Mouse (Mus musculus) ES-CJ7 (cell line): ENCODE results near the gene Btbd2.
A peak's percentile ranks its signal among the peaks of the same experiment; 100 is the strongest.
"Not testable (repeated sequence)": the region's sequence is repeated elsewhere in the genome, so short reads cannot be mapped to it uniquely, and the experiment has no call there.

ENCODE experiments used
- DNase-seq: peaks from one replicate; pipeline ENCODE4 v3.0.0; 2011; ENCODE audit warnings: low read depth, low spot score

Gene Btbd2

DNA sequence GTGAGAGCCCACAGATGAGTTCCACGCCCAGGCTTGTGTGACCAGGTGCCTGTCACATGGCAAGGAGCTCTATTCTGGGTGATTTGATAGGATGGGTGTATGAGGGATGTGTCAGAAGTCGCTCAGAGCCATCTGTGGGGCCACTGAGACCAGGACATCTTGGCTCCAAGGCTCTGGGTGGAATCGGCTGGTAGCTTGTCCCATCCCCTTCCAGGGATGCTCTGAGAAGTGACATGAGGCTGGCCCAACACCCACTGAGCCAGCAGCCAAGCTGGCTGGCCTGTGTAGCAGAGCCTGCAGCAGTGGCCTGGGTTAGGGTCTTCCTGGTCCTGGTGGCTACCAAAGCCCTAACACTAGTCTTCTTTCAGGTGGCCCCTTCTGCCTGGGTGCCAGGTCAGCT lies 48.4 kb downstream of the Btbd2 start:
- DNase-seq, result no peak

DNA sequence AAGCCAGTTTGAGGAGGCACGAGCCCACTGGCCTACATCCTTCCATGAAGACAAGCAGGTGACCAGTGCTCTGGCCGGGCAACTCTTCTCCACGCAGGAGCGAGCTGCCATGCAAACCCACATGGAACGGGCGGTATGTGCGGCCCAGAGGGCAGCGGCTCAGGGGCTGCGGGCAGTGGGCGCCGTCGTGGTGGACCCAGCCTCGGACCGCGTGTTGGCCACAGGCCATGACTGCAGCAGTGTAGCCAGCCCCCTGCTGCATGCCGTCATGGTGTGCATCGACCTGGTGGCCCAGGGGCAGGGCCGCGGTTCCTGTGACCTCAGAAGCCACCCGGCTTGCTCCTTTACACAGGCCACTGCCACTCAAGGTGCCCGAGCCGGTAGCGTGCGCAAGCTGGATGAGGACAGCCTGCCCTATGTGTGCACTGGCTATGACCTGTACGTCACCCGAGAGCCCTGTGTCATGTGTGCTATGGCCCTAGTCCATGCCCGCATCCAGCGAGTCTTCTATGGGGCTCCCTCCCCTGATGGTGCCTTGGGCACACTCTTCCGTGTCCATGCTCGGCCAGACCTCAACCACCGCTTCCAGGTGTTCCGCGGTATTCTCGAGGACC lies 50.0 kb downstream of the Btbd2 start:
- no peak for DNase-seq

DNA sequence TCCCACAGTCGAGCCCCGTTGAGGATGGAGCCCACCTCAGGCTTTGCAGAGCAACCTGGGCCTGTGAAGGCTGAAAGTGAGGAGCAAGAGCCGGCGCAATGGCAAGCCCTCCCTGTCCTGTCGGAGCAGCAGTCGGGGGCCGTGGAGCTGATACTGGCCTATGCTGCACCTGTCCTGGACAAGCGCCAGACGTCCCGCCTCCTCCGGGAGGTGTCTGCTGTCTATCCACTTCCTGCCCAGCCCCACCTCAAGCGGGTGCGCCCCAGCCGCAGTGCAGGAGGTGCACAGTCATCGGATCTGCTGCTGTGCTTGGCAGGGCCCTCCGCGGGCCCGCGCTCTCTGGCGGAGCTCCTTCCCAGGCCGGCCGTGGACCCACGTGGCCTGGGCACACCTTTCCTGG lies 50.6 kb downstream of the Btbd2 start:
- DNase-seq, result peak; percentile 54

DNA sequence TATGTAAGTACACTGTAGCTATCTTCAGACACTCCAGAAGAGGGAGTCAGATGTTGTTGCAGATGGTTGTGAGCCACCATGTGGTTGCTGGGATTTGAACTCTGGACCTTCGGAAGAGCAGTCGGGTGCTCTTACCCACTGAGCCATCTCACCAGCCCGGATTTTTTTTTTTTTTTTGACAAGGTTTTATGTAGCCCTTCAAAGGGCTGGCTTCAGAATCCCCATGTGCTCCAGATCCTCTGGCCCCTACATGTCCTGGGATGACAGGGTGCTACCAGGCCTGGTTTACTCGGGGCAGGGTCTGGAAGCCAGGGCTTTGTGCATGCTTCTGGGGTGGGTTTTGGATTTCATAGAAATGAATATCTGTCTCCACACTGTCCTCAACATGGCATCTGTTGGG lies 51.1 kb downstream of the Btbd2 start, which contains the start of gene Gm49322:
TSS of gene Gm49322 (plus strand) at position 301 of the 400 bp plus-strand sequence.
- not testable (repeated sequence) for DNase-seq

DNA sequence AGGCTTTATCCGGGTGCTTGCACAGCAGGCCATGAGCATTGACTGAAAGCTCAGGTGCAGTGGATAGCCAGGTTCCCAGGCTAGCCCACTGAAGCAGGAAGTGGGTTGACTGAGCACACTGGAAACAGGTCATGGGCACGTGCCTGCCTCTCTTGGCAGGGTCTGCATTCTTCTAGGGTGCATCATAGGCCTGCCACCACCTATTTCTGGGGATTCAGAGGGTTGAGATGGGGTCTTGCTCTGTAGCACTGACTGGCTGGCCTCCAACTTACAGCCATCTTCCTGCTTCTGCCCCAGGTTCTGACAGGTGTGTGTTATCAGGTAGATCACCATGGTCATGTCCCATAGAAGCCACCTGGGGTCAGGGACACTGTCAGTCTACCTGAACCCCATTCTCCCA lies 51.9 kb downstream of the Btbd2 start:
- no peak for DNase-seq

DNA sequence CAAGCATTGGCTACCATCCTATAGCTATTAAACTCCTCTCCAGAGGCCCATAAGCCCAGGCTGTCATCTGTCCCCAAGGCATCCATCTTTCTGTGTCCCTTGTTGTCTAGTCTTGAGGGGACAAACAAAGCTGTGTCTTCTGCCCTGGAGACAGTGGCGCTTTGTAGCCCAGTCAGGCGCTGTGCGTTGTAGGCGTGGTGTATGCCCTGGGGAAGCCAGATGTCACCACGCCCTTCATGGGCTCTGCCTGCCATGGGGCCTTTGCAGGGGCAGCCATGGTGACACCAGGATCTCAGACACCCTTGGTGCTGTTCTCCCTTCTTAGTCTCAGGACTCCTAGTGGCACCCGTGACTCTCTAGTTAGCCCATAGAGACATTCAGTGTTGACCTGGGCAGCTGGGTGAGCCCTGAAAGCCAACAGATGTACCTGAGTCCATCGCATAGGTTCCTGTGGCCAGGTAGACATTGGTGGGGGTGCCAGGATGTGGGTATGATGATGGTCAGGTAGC lies 52.8 kb downstream of the Btbd2 start:
- no peak for DNase-seq

DNA sequence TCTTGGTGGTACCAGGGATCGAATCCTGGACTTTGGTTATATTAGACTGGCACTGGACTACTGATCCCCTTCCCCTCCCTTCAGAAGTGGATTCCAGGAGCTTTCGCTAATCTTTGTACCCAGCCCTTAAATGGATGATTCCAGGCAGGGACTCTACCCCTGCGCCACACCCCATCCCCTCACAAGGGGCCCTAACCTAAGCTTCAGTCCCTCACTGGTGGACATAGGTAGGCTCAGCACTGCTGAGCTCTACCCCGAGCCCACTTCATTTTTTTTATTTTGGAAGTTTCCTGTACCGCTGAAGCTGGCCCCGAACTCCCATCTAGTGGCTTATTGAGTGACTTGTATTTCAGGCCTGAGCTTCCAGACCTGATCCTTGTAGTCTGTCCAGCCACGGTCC lies 53.5 kb downstream of the Btbd2 start:
- DNase-seq, result no peak

DNA sequence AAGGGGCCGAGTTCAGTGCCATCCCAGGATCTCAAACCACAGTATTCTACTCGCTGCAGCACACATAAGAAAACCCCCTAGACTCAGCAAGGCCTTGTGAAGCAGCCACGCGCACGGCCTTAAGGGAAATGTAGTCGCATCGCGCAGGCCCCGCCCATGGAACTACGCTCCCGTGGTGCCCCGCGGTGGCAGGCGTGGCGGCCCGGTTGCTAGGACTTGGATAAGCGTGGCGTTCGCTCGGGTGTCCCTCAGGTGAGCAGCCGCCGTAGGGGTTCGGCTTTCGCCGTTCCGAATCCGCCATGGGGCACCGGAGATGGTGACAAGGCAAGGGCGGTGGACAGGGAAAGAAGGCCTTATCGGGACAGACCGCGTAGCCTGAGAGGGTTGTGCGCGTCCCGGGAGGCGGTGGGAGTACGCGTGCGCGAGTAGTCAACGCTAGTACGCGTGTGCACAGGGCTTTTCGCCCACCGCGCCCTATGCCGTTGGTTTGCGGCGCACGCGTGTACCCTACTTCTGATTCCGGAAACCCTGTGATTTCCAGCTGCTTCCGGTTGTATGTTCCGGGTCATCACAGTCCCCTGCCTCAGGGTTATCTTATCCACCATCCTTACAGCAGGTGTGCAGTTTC lies 54.1 kb downstream of the Btbd2 start, which contains the start of the genes Scamp4 and Adat3:
TSS of gene Scamp4 (plus strand) at position 175 of the 628 bp plus-strand sequence.
TSS of gene Adat3 (plus strand) at position 183 of the 628 bp plus-strand sequence.
- DNase-seq, result peak; percentile 96

DNA sequence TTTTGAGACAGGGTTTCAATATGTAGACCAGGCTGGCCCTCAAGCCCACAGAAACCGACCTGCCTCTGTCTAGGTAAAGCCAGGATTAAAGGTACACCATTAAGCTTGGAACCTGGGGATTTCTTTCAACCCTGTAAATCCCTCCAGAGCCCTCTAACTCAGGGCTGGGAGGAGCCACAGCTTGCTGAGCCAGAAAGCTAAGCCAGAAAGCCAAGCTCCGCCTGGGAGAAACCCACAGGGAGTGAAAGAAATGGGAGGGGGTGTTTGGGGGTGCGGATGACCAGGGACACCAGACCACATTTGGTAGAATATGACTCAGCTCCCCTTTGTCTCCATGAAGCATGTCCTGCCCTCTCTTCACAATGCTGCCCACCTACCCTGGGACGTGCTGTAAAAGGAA lies 60.6 kb downstream of the Btbd2 start:
- no peak for DNase-seq
